Mouse (Mus musculus) mature B cell (primary cell): ENCODE measurements around the gene Sphkap.

Source experiments
- in situ Hi-C: fragments of 300-500 bp; cut with MboI; formaldehyde crosslinking; loops from 2 replicates; pipeline ENCODE4 v1.14.3; 2019

Sphkap gene

GRCm38 (mm10) chr1:83297137-83298076, 110.6 kb downstream of the Sphkap start:
- in situ Hi-C loops: no loop called here

GRCm38 (mm10) chr1:83285866-83286265, 122.1 kb downstream of the Sphkap start:
- in situ Hi-C loops: no loop called here

- in situ Hi-C loops: no loop called here
Measured at GRCm38 (mm10) chr1:83277044-83277443, 131.0 kb downstream of the Sphkap start.

GRCm38 (mm10) chr1:83276637-83277036, 131.4 kb downstream of the Sphkap start:
- in situ Hi-C loops: no loop called here

GRCm38 (mm10) chr1:83251746-83252145, 156.3 kb downstream of the Sphkap start:
- in situ Hi-C loops: no loop called here

- in situ Hi-C loops: no loop called here
Measured at GRCm38 (mm10) chr1:83248235-83248746, 159.7 kb downstream of the Sphkap start.

GRCm38 (mm10) chr1:83227946-83228345, 180.1 kb downstream of the Sphkap start:
- in situ Hi-C loops: no loop called here

GRCm38 (mm10) chr1:83224423-83224960, 183.5 kb downstream of the Sphkap start:
- in situ Hi-C loops: no loop called here

- in situ Hi-C loops: no loop called here
Measured at GRCm38 (mm10) chr1:83223072-83223471, 184.9 kb downstream of the Sphkap start.

GRCm38 (mm10) chr1:83218260-83218659, 189.7 kb downstream of the Sphkap start:
- in situ Hi-C loops: no loop called here

- in situ Hi-C loops: no loop called here
Measured at GRCm38 (mm10) chr1:83209981-83210380, 198.0 kb downstream of the Sphkap start.
